Mouse (Mus musculus): Measurements from ENCODE around the gene Tmem41a.

The Tmem41a gene

GRCm38 (mm10) chr16:21901286-21901685 lies 46.1 kb downstream of the Tmem41a start:
- 75% methylated on average over 5 of the region's 5 CpGs for WGBS

GRCm38 (mm10) chr16:21893890-21894289 lies 53.5 kb downstream of the Tmem41a start:
- 93% methylated on average over 6 of the region's 6 CpGs for WGBS

- 74% methylated on average over 2 of the region's 2 CpGs for WGBS
Observed at GRCm38 (mm10) chr16:21887601-21888000, 59.8 kb downstream of the Tmem41a start.
